Mouse (Mus musculus) embryo, embryonic 10 days (tissue): ENCODE measurements at regions not wholly inside any gene's neighbourhood (a gene's known extent, or its start where the extent isn't known, plus 50 kb on each side); places are given as distances from the start of the nearest gene placed in this dataset.
A peak's percentile ranks its signal among the peaks of the same experiment; 100 is the strongest.

Experiments
- DNase-seq: peaks from one replicate; pipeline ENCODE4 v3.0.0-alpha.2; 2015; ENCODE audit warnings: low spot score

DNA sequence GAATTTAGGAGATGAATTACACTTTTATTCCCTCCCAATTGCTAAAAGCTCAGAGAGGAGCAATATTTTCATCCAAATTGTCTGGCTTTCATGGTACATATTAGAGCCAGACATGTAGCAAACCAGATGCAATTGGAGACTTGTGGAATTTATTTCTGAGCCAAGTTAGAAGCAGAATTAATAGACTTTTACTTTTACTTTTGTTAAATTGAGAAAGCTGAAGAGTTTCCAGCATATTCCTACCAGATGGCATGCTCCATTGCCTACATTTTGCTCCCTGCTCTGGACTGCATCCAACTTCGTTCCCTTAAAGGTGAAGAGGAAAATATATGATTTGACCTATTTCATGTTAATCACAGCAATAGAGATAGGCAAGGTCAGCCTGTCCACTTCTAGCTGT is 646.4 kb upstream of the Slit2 start:
- no peak for DNase-seq

DNA sequence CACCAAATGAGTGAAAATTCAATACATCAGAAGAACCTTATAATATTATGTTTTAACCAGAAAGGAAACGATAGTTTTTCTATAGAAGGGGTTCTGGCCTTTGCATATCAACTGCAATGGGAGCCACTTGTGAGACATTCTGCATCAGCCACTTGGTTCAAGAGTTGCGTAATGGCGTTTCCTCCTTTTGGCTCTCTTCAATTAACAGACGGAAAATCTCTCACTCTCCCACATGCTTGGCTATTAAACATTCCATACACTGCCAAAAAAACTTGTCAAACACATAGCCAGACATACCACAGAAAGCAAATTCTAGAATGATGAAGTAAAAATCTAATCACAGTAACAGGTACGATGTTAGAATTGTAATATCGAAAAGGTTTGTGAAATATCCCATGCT is 643.1 kb upstream of the Slit2 start:
- DNase-seq, result no peak

DNA sequence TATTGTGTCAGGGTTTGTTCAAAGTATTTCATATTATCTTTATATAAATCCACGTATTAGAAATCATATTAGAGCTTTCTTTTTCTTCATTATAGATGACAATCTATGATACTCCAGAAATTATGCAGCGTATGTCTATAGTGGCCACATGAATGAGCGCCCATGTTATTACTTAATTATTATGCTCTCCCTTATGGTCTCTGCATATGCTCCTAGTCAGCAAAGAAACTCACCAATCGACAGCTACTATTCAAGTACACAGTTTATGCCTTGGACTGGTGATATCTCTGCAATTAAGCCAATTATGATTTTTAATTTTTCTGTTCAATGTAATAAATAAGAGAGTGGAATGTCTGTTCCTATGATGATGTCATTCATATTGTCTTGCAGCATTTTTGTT is 612.8 kb upstream of the Slit2 start:
- DNase-seq, result no peak

DNA sequence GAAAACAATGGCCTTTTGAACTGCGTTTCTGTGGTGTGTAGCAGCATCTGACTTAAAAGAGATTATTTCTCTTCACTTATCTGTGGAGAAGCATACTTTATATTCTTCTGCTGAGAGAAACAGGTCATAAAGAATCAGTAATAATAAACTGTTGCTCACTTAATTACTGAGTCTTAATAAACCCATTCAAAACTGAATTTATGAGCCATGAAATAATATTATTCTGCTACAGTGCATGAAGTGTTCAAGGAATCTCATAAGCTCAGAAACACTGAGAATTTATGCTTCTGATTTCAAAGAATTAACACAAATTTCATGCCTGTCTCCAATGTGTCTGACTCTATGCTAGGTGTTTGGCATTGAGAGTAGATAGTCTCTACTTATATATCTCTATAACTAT is 597.0 kb upstream of the Slit2 start:
- no peak for DNase-seq

DNA sequence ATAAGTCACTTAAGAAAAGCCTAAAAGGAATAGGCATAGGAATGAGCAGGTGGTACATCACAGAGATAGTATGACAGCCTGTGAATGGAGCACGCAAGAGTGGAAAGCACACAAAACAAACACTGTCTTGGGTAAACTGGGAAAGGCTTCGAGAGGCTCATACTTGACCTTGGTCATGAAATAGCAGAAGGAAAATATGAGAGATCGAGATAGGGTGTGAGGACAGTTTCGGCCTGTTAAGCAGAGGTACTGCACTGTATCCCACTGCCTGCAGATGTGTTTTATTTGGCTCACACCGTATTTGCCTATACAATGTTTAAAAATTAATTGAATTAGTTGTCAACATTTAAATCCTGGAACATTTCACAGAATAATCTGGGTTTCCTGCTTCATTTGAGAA is 596.2 kb upstream of the Slit2 start:
- no peak for DNase-seq

DNA sequence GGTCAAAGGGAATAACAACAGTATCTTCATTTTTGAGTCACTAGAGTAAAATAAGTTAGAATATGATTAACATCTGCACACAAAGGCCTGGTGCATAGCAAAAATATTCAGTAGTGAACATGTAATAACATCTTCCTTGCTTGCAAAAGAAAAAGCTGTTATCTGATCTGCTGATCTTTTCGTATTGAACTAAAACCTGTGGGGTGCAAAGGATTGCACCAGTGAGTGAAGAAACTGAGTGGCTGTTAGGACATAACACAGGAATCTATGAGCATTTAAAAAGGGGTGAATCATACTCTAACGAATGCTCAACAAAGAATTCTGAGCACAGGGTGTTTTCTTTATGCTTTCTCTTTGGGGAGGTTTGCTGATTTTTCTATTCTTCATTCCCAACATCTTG is 592.2 kb upstream of the Slit2 start:
- DNase-seq, result no peak

DNA sequence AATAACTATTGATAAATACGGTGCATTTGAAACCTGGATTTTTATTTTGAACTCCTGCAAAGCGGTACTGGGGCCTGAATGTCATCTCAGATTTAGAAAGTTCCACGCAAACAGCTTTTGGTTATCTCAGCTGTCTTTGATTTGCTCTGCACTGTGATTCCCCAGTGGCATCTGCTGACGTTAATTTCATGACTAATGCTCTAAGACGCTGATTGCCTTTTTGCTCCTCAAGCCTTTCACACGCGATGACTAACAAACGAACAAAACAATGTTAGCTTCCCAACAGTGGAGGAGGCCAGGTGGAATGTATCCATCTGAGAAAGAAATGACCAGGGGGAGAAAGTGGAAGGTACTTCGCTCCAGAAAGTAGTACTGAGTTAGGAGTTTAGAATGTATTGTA is 586.1 kb upstream of the Slit2 start:
- DNase-seq, result peak; percentile 7

DNA sequence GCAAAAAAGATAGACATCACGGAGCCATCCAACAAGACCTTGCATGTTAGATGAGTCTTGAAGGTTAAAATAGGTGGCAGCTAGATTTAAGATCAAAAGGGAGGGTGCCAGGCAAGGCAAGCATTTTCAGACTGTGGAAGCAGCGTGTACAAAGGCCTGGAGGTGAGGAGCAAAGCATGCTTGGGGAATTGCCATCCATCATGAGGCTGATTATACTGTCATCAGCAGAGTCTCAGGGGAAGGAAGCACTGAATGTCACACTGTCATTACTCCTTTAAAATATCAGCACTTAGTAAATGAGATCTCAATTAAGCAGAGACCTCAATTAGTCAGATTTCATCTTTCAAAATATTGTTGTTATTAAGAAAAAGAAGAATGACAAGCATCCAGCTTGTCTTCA is 561.0 kb upstream of the Slit2 start:
- DNase-seq, result no peak

DNA sequence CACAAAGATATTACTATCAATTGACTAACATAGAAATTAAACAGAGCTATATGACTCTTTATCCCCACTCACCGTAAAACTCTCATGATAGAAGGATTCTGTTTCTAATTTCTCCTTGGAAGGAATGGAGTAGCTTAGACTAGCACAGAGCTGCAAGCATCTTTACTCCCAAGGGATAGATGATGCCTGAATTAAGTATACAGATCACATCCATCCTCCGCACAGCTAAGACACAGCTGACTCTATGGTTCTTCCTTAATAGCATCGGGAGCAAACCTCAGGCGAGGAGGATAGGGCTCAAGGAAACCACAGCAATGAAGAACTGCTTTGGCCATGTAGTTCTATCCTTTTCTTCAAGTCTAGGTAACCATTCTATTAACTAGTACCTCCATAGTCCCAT is 556.9 kb upstream of the Slit2 start:
- DNase-seq, result no peak

DNA sequence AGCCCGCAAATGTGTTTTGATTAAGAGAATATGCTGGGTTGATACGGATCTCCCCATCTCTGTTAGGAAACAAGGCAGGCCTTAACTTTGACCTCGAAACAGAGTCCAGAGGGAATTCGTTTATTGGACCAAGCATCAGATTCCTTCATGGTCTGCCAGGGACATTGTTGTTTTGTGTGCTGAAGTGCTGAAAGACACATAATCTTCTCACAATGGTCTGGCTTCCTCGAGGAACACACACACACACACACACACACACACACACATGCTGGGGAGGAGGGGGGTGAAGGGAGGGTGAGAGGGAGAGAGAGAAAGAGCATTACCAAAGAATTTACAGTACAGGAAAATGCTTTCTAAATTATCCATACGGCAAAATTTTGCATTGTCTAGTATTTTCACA is 556.5 kb upstream of the Slit2 start:
- no peak for DNase-seq

DNA sequence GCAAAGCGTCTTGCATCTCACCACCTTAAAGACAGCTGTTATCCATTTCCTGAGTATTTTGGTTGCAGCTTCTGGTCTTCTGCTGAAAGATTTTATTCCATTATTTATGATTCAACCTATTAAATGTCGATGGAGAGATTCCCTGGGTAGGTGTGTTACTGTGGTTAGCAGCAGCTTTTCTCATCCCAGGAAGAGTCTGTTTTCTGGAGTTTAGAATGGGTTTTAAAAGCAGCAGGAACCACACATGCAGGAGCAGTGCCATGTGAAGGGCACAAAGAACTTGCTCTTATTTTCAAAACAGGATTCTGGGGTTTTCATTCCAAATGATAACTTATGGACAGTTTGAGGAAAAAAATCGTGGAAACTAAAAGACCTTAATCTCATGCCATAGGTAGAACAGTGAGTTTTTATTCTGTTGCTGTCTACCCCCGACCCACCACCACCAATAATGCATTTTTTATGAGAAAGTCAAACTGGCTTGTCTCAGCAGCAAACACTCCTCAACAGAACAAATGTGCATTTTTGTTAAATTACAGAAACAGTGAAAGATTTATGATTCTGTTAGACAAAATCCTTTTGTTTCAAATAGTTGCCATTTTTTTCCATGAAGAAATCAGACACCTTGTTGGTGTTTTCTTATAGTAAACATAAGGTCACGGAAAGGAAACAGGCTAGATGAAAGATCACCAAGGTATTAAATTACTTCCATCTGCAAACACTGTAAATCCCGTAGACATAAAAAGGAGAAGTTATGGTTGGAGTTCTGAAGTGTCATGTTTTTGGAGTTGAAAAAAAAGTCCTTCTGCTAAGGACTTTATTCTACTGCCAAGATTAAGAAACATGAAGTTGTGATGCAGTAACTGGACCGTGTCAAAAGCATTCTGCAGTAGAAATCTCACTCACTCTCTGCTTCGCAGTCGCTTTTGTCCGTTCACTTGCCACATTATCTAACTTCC is 553.4 kb upstream of the Slit2 start:
- no peak for DNase-seq

DNA sequence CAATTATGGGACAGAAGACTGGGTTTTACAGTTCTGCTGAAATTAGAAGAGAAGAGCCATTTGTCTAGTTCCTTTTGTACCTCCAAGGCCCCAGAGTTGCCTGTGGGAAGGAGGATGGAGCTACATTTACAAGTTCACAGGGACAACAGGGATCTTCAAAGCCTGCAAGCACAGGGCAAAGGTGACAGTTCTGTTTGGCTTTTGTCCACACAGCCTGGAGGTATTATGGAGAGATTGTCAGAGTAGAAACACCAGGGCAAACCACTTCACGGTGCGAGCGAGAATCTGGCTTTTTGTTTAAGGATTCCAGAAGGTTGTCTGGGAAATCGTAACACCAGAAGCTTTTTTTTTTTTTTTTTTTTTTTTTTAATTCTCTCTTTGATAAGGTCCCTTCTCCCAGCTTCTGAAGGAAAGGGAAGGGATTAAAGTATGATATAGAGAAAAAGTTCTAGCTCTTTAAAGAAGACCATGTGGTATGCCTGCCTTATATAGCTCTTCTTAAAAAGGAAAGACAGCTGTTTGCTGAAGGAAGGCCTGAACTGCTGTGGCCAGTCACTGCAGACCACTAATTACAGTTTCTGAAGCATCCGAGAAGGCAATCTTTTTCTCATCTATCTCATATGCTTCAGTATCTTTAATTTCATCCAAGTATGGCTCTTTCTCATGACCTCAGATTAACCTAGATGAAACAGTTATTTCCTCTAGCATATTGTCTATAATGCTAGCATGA is 551.2 kb upstream of the Slit2 start:
- peak; percentile 78 for DNase-seq

DNA sequence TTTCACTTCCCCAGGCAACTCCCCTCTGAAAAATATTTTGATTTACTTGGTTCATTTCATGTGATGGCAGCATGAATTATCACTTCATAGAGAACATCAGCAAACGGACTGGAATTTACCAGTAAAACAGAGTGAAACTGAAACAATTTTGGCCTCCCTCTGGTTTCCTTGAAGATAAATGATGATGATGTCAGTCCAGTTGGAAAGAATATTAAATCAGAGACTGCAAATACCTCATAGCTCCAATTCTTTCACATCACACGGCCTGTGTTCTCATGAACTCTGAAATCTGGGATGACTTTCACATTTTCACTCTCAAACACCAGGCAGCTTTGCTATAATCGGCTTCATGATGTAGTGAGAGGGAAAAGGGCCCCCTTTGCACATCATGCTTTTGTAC is 546.5 kb upstream of the Slit2 start:
- DNase-seq, result no peak

DNA sequence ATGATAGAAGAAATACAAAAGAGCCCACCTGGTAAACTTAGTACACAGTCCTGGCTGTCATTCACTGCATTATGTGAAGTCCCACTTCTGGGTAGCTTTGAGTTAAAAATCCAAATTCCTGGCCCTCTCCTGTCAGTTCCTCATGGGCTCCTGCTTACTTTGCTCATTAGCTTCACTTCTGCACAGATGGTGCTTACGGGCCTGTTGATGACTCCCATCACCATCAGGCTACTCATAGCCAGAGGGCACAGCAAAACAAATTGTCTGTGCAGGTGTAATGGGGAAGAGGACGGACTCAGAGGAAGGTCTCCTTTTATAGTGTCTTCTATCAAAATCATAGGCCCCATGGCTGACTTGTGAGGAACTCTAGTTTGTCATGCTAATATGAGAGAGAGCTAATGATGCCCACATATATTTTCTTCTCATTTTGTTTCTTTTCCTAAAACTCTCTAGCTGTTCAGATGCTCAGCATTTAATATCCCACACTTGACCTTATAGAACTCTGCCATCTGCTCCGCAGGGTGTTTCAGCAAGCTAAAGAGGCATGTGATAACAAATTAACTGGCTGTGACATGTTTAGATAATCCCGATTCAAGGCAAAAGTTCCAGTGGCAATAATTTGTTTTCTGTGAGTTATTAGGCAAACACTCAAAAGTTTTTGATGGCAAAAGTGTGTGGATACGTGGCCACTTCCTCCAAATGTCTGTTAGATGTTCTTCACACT is 536.5 kb upstream of the Slit2 start:
- no peak for DNase-seq

DNA sequence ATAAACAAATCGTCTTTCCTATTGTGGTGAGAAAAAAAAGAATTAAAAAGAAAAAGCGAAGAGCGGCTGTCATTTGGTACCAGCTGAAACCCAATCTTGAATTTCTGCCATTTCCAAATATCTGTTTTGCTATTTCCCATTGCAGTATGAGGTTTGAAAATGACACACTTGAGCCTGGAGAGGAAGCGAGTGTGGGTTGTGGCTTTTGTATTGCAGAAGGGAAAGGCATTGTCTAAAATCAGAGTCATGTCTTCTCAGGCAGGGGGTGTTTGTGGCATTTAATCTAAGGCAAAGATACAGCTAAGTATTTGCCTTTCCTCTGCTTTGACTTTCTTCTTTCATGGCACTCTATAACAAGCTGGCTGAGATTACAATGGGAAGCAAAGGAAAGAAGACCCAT is 518.1 kb upstream of the Slit2 start:
- no peak for DNase-seq

DNA sequence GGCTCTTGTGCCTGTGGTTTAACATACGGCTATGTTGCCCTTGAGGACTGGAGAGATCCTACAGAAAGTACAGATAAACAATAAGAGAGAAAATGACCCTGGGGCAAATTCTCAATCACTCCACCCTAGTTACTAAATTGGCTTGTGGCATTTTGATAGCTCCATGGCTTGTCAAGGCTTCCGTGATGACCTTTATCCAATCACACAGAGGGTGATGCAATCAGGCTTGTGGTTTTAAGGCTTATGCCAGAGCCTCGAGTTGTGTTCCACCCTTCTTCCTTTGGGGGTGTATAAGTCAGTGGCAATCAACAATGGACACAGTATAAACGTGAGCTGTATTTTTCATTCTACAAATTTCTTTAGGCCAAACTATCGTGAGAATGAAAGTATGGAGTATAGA is 513.5 kb upstream of the Slit2 start:
- no peak for DNase-seq

DNA sequence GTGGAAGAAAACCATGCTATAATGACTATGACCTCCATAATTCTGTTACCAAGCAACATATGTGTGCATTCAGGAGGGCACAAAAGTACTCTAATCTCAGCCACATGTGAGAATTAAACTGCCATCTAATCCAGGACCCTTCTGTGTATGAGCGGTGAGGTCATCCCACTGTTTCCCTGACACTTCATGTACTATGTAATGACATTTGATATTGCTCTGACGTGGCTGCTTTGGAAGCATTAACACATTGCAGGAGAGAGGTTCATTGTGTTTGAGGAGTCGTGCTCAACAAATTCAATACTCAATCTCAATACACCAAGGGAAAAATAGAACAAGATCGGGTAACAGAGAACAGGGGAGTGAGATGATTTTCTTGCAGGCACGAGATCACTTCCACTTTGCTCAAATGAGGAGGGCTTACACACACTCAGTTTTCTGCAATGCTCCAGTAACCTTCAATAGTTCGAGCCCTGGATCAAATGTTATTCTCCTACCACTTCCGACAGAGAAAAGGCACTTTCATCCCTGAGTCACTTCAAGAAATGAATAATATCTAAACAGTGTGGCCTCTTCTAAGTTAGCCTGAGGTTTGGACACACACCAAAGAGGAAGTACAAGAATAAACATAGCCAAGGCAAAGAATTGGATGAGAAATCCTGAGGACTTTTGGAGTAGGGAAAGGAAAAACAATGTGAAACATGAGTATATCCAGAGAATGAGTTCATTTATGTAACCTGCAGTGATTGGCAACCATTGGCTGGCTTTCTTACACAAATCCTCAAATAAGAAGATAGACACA is 510.7 kb upstream of the Slit2 start:
- no peak for DNase-seq

DNA sequence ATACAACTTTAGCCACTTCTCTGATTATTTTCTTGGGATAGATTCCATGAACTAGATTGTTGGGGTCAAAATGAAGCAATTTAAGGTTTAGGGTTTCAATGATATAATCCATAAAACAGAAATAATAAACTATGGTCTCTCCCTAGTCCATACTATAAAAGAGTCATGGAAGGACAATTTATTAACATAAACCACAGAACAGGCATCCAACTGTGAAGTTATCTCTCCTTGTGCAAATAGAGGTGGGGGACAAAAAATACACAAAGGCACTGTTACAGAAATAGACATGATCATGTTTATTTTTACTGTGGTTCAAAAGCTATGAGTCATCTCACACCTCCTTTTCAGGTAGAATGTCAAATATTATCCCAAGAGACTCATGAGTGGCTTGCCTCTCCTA is 503.0 kb upstream of the Slit2 start:
- DNase-seq, result no peak

DNA sequence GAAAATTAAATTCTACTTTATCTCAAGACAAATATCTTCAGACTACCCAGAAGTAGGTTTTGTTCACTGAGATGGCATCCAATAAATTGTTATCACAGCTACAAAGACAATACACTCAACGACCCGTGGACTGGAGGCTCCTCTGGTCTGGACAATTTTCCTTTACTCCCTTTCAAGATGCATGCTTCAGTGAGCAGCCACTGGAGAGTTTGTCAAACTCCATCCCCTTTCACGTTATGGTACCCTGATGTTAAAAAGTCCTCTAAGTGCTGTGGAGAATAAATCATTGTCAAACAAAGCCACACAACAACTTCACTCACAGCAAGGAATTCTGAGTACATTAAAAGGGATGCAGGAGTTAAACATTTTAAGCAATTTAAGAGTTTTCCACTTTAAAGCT is 486.7 kb upstream of the Slit2 start:
- peak; percentile 32 for DNase-seq

DNA sequence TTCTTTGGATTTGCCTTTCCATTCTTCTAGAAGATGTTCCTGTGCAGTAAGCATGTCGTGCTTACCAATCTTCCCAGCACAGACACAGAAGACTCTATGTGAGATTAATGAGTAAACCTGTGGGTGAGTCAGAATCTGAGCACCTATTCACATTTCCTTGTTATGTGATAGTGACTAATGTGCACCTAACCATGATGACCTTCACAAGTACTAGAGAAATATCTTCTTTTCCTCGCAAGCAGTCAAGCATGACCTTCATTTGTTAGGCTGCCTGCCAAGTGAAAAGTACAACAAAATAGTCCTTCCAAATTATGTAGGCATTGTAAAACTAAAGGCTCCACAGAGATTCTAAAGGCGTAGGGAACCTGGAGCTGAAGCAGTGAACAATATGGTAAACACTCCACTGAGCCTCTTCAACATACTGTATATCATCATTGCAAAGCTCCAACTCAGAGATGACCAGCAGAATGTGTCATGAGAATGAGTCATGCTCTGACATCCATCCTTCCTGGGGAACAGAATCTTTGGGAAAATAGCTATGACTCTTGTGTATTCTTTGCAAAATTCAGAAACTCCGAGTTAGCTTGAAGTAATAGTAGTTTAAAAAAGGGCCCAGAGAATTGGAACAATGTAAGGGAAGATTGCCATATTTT is 480.0 kb upstream of the Slit2 start:
- DNase-seq, result no peak

DNA sequence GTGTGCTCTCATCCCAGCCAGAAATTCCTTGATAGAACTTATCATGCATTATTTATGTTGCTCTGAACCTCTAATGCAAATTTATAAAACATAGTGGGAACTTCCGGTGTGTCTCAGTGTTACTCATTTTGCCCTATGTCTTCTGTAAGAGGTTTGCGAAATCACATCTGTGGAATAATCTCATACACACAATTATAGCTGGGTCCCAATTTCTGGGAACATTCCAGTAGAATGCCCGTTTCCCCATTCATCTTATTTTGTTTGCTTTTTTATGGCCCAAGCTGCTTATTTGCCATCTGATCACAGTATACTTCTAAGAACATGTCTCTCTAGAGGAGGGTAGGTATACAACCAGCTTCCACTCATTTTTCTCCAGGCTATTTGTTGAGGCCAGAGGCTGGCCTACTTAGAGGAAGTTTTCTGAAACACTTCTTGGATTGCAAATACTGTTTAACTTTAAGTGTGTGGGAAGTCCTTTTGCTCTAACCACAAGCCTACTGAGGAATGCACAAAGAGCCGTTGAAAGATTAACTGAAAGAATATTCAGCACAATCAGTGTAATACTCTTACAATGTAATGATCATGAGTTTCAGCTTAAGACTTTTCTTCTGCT is 474.1 kb upstream of the Slit2 start:
- DNase-seq, result no peak
